Mouse (Mus musculus): ENCODE measurements around the gene Vwa3a.
"Not testable (repeated sequence)": the region's sequence is repeated elsewhere in the genome, so short reads cannot be mapped to it uniquely, and the experiment has no call there.

Gene Vwa3a

GRCm38 (mm10) chr7:120739018-120739417 is at the start of gene Vwa3a:
TSS of gene Vwa3a (plus strand) at chr7:120739318.
- DNase-seq, result no peak

GRCm38 (mm10) chr7:120690634-120691033 is 48.5 kb upstream of the Vwa3a start:
- no peak for DNase-seq

- DNase-seq, result no peak
Measured at GRCm38 (mm10) chr7:120693831-120694375, 45.2 kb upstream of the Vwa3a start.

DNA sequence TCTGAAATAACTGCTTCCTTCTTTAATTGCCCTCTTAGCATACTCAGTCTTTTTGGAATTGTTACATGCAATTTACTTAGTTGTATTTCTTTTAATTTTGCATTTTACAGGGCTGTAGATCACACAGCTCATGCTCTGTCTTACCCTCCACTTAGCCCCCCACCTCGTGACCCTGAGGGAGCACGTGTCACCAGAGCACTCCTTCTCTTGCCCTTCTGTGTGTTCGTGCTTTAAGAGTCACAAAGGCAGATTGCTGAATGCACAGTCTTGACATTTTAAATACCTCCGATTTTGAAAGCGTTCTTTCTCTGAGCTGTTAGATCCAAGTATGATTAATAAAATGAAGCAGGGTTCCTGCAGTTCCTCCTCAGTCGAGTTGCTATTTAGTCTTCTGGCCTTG is 43.9 kb upstream of the Vwa3a start:
- no peak for DNase-seq

DNA sequence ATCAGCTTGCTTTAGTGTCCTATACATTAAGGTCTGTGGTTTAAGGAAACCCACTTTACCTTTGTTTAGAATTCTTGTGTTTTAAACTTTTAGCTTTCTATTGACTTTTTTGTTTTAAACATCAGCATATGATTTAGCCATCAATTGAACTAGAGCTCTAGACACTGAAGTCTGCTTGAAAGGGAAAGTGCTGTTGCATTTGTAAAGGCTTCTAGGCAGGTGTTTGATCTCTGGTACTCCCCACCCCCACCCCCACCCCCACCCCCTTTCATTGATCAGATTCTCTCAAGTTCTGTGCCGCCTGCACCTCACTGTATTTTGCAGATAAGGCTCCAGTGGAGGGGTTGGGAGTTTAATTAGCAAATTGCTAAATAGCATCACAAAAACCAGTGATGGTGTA is 43.5 kb upstream of the Vwa3a start:
- no peak for DNase-seq

- DNase-seq, result no peak
Measured at GRCm38 (mm10) chr7:120696331-120696730, 42.8 kb upstream of the Vwa3a start.

DNA sequence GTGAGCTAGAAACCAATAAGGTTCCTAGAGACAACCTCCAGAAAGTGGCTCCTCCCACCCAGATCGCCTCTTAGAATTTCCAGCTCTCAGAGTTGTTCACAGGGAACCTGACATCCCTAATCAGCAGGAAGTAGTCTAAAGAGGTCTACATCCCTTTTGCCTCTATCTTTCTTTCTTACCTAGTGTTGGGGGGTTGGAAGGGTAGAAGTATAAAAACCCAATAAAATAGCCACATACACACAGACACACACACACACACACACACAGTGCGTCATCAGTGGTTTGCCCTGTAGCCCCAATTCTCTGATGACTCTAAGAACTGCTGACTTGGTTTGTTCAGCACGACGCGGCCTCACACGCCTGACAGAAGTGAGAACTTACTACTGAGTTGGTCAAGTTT is 39.5 kb upstream of the Vwa3a start:
- no peak for DNase-seq

DNA sequence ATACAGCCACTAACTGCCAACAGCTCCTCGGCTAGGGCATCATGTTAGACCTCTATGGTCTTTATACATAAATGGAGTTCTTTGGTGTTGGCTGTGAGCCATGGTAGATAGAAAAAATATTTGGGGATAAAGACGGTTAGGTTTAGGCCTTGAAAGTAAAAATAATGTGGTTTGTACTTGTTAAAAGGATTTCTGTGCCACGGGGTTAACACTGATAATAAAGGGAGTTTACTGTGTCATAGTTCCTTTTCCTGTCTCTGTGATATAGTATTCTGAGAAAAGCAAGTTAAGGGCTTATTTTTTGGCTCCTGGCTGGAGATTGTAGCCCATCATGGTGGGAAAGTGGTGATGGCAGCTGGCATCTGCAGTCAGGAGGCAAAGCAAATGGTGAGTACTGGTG is 35.2 kb upstream of the Vwa3a start:
- no peak for DNase-seq

DNA sequence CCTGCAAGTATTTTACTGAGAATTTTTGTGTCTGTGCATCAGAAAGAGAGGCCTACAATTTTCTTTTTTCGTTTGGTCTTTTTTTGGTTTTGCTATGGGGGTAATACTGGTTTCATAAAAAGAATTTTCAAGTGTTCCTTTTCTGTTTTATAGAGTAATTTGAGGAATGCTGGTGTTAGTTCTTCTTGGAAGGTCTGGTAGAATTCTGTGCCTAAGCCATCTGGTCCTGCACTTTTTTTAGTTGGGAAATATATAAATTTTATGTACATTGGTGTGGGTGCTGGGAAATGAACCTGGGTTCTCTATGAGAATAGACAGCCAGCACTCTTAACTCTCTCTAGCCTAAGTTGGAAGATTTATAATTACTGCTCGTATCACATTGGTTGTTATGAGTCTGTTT is 27.0 kb upstream of the Vwa3a start:
- DNase-seq, result no peak

DNA sequence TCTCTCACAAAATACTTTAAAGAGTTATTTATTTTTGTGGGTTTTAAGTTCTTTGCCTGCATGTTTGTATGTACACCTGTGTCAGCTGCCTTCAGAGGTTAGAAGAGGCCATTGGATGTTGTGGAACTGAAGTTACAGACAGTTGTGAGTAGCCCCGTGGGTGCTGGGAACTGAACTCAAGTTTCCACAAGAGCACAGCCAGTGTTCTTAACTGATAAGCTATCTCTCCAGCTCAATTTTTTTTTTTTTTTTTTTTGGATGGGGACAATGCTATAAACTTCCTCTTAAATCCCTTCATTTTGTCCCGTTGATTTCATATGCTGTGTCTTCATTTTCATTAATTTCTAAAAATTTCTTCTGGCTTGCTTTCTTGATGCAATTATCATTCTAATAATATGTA is 25.9 kb upstream of the Vwa3a start:
- DNase-seq, result no peak

DNA sequence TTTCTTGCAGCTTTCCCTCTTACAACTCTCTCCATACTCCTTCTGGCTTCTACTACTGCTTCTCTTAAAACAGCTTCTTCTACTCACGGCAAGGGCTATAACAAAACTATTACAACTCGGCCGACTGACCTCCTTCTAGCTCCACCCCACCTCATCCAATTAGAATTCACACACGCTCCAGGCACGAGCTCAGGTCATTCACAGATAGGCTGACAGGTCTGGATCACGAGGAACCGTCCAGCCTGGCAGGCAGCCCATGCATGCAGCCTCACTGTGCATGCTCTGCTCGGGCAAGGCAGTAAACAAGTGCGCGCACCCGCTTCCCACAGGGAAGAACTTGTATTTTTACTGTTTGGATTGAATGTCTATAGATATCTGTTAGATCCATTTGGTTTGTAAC is 25.2 kb upstream of the Vwa3a start:
- not testable (repeated sequence) for DNase-seq

DNA sequence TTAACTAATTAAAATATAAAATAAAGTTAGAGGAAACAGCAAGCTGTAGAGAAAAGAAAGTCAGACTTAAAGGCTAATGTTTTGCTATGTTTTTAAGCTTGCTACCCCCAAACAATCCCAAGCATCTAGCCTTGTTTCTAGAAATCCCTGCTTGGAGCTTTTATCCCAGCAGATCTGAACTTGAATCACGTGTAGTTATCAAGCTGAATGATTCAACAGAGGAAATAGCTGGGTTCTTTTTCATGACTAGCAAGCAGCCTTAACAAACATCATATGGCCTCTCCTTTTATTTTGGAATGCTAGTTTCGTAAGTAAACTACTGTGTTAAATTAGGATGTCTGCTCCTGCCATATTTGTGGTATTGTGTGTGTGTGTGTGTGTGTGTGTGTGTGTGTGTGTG is 21.9 kb upstream of the Vwa3a start:
- no peak for DNase-seq

DNA sequence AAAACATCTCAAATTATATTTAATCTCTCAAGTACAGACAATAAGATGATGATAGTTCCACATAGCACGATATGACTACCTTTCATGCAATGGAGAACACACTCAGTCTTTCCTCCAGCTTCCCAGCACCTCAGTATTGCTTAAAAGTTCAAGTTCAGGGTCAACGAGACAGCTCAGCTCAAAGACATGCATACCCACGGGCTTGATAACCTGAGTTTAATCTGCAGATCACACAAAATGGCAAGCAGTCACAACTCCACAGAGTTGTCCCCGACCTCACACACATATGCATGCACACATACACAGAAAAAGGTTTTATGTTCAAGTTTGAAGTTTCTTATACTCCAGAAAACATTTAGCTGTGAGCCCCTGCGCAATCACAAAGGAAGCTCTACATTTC is 18.1 kb upstream of the Vwa3a start:
- DNase-seq, result no peak

- DNase-seq, result no peak
Measured at GRCm38 (mm10) chr7:120721456-120721855, 17.7 kb upstream of the Vwa3a start.

DNA sequence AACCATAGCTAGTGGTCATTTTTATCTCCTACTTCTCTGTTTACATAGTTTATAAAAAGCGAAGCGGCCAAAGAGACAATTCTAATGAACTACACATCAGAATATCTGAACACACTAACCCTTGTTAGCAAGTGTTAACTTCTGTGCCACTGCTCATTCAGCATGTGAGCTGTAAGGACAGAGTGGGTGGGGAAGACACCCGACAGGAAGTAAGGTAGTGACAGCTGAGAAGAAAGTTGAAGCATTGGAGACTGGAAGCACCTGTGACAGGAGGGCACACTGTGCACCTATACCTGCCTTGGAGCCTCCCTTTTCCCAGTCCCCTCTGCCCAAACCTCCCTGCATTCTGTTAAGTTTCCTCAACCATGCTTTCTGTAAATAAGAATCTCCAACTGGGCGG is 17.1 kb upstream of the Vwa3a start:
- DNase-seq, result no peak

DNA sequence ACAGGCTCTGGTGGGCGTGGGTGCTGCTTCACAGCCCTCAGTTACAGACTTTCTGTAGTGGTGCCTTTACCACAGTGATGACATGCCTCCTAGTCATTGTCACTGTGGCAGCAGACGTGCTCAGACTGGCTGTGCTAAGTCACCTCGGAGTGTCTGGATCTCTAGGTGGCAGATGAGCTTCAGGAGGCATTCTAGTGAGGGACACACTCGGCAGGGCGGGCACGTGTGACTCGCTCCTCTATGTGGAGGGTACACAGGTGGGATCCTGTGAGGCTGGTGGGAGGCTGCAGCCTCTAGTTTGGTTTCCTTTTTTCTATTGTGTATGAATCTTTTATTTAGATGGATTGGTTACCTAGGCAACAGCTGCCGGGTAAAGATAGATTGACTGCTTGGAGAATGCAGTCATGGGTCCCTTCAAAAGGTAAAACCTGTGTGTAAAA is 16.3 kb upstream of the Vwa3a start:
- no peak for DNase-seq

DNA sequence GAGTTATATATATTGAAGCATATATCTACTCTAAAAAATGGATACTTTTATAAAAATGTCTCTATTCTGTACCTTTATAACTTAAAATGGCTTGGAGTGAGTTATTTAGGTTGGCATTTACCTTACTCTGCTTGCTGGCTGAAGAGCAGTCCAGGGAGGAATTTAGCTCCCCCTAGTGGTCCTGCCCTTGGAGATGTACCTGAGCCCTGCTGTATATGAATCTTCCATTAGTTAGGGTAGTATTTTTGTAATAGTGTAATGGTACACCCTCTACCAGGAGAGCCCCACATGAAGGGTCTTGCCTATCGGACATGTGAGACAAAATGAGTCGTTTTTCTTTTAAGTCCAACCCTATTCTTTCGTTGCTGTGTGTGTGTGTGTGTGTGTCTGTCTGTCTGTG is 11.5 kb upstream of the Vwa3a start:
- peak in 1 of 2 experiments; percentile 44 for DNase-seq

DNA sequence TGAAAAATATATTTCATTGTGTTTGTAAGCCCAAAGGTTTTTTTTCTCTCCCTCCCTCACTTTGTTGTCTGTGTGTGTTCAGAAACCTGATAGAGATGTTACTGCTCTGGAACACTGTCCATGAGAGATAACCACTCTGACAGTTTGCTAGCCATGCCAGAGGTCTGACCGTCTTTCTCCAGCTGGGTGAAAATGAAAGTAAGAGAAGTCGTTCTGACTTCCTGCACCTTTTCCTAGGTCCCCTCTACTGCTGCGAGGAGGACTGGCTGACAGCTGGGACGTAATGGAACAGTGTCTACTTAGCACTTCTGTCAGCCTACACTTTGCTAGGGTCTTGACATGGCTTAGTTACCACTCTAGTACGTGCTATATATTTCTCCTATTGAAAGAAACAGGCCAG is 9.5 kb upstream of the Vwa3a start:
- DNase-seq, result no peak

GRCm38 (mm10) chr7:120732906-120733305 is 6.2 kb upstream of the Vwa3a start:
- DNase-seq, result peak in 1 of 2 experiments; percentile 44

DNA sequence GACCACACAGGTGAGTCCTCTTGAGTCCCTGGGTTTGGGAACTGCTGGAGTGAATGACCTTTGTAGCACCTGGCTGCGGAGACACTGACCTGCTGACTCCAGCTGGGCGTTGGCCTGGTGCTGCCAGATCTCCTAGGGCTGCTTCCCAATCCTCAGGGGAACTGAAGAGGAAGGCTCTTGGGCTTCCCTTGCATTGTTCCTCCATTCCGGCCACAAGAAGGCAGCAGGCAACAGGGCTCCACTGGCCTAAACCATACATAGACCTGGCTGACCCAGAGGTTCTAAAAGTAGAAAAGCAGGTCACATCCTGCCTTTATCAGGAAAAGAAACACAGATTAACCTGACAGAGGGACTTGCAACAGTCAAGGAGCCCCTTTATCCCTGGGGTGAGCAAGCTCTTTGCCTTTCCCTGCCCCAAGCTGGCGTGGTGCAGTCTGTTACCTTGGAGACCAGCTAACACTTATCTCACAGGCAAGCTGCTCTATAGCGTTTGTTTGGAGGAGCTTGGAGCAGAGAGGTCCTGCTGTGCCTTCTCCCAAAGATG is 512 bp downstream of the Vwa3a start:
- DNase-seq, result peak; percentile 14 to 27

DNA sequence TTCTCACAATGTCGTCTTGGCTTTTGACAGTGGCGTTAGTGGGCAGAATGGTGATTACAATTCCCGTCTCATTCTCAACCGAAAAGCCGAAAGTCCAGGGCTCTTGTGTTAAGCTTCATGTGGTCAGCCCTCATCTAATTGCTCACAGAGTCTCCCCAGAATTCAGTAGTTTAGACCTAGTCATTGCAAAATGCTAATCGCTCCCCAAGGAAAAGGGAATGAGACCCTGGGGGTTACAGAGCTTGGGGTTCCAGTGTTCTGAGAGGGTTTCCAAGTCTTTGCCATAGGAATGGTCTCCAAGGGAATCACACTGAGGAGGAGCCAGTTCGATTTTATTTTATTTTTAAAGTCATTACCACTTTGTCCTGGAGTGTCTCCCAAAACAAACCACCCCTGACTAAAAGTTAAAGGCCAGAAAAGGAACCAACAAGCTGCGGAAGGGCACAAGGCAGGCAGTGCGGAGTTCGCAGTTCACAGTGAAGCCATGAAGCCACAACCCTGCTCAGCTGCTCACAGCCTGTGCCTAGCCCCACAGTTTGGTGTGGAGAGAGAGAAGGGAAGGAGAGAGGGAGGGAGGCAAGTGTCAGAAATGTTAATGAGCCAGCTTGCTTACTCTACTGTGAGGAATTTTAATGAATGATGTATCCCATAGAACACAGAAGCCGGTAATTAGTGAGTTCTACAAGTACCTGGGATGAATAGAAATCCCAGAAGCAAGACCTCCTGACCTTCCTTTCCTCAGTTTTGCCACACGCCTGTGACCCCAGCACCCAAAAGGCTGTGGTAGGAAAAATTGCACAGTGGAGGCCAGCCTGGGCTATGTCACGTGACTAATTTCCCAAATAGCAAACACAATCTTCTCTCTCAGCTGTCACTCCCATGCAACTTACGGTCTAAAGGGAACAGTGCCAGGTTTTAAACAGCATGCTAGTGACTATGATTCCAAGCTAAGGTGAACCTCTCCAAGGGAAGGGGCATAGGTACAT is 4.5 kb downstream of the Vwa3a start:
- no peak for DNase-seq

GRCm38 (mm10) chr7:120744606-120745005 is 5.5 kb downstream of the Vwa3a start:
- no peak for DNase-seq

GRCm38 (mm10) chr7:120746029-120746428 is 6.9 kb downstream of the Vwa3a start:
- no peak for DNase-seq

DNA sequence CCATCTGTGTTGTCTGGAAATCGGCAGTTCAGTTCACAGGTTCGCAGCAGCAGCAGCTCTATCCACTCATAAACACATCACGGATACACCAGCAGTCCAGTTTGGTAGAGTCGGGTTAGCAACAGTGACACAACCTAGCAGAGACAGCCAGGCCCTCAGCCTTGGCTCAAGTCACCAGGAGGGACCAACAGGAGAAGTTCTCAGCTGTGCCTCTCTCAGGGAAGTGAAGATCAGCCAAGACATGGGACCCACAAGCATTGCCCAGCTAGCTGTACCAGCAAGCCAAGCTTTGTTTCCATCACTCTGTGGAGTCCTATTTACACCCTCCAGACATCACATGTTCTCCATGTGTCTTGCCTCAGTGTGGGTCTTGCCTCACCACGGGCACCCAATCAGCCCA is 7.7 kb downstream of the Vwa3a start:
- DNase-seq, result no peak

All from lung, postnatal 4 days (tissue).